Comparison of ENCODE assay signal across 9 mouse cellular contexts in genomic region chr11:45805312-45805772, GRCm38 (mm10). TPM values are rescaled to one million over a fixed set of nuclear protein-coding genes. Genes with fewer than 3 reads are reported as not detected.
DNase-seq lines count a peak whose midpoint lies in the region; TF ChIP-seq lines count a peak whose summit lies in the region.
"Had no signal": no experiment of that assay in that cellular context is flagged by ENCODE, and none has a peak within 500 bp of the region (broad histone marks: within the 10 kb centered on the region; RNA-seq: fewer than 3 reads in every experiment).

No protein-coding gene starts in this region.

- no peaks in the 10 kb centered on the region for H3K36me3 ChIP-seq in small intestine, adult 2 months (ENCODE audit: control insufficient read depth, insufficient read depth, low read length)

- no peak overlapping the region for H3K4me3 ChIP-seq in small intestine, adult 2 months (ENCODE audit: low read depth, low read length)
- H3K4me3 ChIP-seq in layer of hippocampus, adult 2 months: no peak overlapping the region

- intact Hi-C loops in heart, postnatal 10 days (cut with DNase I): no loop called here

- no peak for TF ChIP-seq CTCF in small intestine, adult 2 months (IDR thresholded peaks at IDR 0.05; ENCODE audit: extremely low read depth, insufficient read length, insufficient replicate concordance, low read depth, low read length)
- TF ChIP-seq CTCF in layer of hippocampus, adult 2 months (conservative IDR thresholded peaks at IDR 0.05): no peak

- peaks cover 20% of the 10 kb centered on the region; the same call in 1 of the 2 replicates for H3K4me1 ChIP-seq in small intestine, adult 2 months (ENCODE audit: control insufficient read depth, insufficient read depth, insufficient read length, low read length)

- WGBS in small intestine, adult 2 months: 21% methylated on average over 6 of the region's 6 CpGs

- H3K27me3 ChIP-seq in small intestine, adult 2 months (ENCODE audit: control insufficient read depth, insufficient read depth, low read length): no peaks in the 10 kb centered on the region

- DNase-seq in heart, adult 11 months: peak; percentile 96
- DNase-seq in heart, postnatal 10 days: no peak
- DNase-seq in c-Kit-positive CD71-positive TER-119-negative erythroid progenitor cells, embryonic 14.5 days (ENCODE audit: low read depth): peak; percentile 96
- peak; percentile 53 to 60 for DNase-seq in kidney, adult 8-10 months
- DNase-seq in layer of hippocampus, adult 2 months (ENCODE audit: low spot score in 2 of 2): no peak
- DNase-seq in gastrocnemius, postnatal 4 days (ENCODE audit: low spot score in 2 of 2): no peak
- DNase-seq in cerebellum, postnatal 25 days: no peak
- DNase-seq: retina, postnatal 1 day had no signal

- peak overlapping the region; percentile 81 for H3K27ac ChIP-seq in small intestine, adult 2 months (ENCODE audit: insufficient read depth, low read depth, low read length)
- no peak overlapping the region for H3K27ac ChIP-seq in layer of hippocampus, adult 2 months

- no peak for TF ChIP-seq POLR2A in small intestine, adult 2 months (IDR thresholded peaks at IDR 0.05; ENCODE audit: low read depth, low read length)

RNA-seq across cellular contexts. Expression of gene Clint1, which starts 46.5 kb away (rescaled TPM):
- total RNA-seq in heart, postnatal 10 days (2021): 10 to 100 TPM; 44.6 to 45.7 TPM
- polyA plus RNA-seq in small intestine, adult 2 months (2012; rRNA removed): 38.7 and 59.2 TPM in 2 replicates
- total RNA-seq in layer of hippocampus, adult 2 months (2021): 10 to 100 TPM; 53.2 to 55.4 TPM
- total RNA-seq in gastrocnemius, postnatal 4 days (2021): 10 to 100 TPM; 64.9 to 69.6 TPM

Comparison
In these comparisons a context has a peak if more than half of its experiments do, and no peak if none do; other contexts are left out.
1. DNase-seq: peak in heart, adult 11 months (single experiment), c-Kit-positive CD71-positive TER-119-negative erythroid progenitor cells, embryonic 14.5 days (single experiment) and kidney, adult 8-10 months (2 of 2); none in heart, postnatal 10 days (0 of 2), layer of hippocampus, adult 2 months (0 of 2), gastrocnemius, postnatal 4 days (0 of 2) and cerebellum, postnatal 25 days (0 of 2).